Mouse (Mus musculus) right cerebral cortex, adult 18-20 months (tissue): ENCODE data around the gene Ssty1.
"Not testable (repeated sequence)": the region's sequence is repeated elsewhere in the genome, so short reads cannot be mapped to it uniquely, and the experiment has no call there.

Experiments used
- DNase-seq: peaks from one replicate; pipeline ENCODE4 v3.0.0; 2022; ENCODE audit warnings: mixed read lengths

Gene Ssty1

GRCm38 (mm10) chrY:18088816-18089215, at the start of gene Ssty1:
TSS of gene Ssty1 (plus strand) at chrY:18089116.
- DNase-seq, result not testable (repeated sequence)

GRCm38 (mm10) chrY:18061712-18062111, 27.2 kb upstream of the Ssty1 start, which contains the start of gene Gm21764:
TSS of gene Gm21764 (minus strand) at chrY:18061812.
- not testable (repeated sequence) for DNase-seq
